Comparison of ENCODE assay signal across 24 mouse cellular contexts in the genomic region with DNA sequence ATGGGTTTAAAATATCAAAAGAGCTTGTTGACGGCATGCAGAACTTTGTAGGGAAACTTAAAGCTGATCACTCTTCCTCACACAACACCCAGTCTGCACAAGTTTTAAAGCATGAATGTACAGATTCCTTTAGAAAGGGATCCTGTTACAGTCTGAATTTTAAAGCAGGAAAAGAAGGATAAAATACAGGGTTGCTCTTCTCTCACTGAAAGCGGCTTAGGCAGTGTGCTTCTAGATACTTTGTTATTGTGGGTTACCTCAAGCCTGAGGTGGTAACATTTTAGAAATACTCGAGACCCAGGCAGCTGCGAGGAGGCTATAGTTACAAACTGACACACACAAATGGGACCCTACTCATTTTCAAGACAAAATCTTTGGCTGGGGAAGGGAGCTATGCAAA.
"Had no signal": no experiment of that assay in that cellular context is flagged by ENCODE, and none has a peak within 500 bp of the region (broad histone marks: within the 10 kb centered on the region; RNA-seq: fewer than 3 reads in every experiment).

No protein-coding gene starts in this region.

- H3K4me3 ChIP-seq: heart, embryonic 10.5 days; heart, embryonic 12.5 days; hindbrain, embryonic 13.5 days; hindbrain, embryonic 15.5 days; kidney, embryonic 15.5 days; limb, embryonic 13.5 days; limb, embryonic 15.5 days; liver, embryonic 12.5 days had no signal

- H3K9me3 ChIP-seq: heart, embryonic 10.5 days; heart, embryonic 12.5 days; hindbrain, embryonic 13.5 days; hindbrain, embryonic 15.5 days; kidney, embryonic 15.5 days; limb, embryonic 13.5 days; limb, embryonic 15.5 days; liver, embryonic 12.5 days had no signal

- H3K27ac ChIP-seq: heart, embryonic 10.5 days; hindbrain, embryonic 13.5 days; hindbrain, embryonic 15.5 days; hindbrain, postnatal 0 days; kidney, embryonic 15.5 days; kidney, postnatal 0 days; limb, embryonic 13.5 days; limb, embryonic 15.5 days; liver, embryonic 12.5 days; liver, embryonic 14.5 days had no signal

- H3K4me2 ChIP-seq: heart, embryonic 12.5 days; hindbrain, embryonic 13.5 days; hindbrain, embryonic 15.5 days; kidney, embryonic 15.5 days; limb, embryonic 15.5 days; liver, embryonic 12.5 days had no signal

- H3K27me3 ChIP-seq: hindbrain, embryonic 13.5 days; hindbrain, embryonic 15.5 days had no signal

- ATAC-seq: hindbrain, postnatal 0 days; intestine, embryonic 16.5 days; liver, embryonic 12.5 days had no signal

- H3K9ac ChIP-seq: heart, embryonic 12.5 days; hindbrain, embryonic 13.5 days; hindbrain, embryonic 15.5 days; kidney, embryonic 15.5 days; limb, embryonic 15.5 days; liver, embryonic 12.5 days; liver, embryonic 14.5 days had no signal

- DNase-seq: gastrocnemius, postnatal 10 days; gastrocnemius, postnatal 36 days; heart, postnatal 14 days; heart, postnatal 36 days; kidney, adult 11 months; kidney, adult 2 months; kidney, adult 9 months; kidney, postnatal 14 days; kidney, postnatal 36 days; layer of hippocampus, adult 9-11 months; layer of hippocampus, postnatal 36 days; left cerebral cortex, postnatal 4 days had no signal

- H3K4me1 ChIP-seq: heart, embryonic 10.5 days; hindbrain, embryonic 13.5 days; hindbrain, embryonic 15.5 days; kidney, embryonic 15.5 days; limb, embryonic 15.5 days; liver, embryonic 12.5 days had no signal

- H3K36me3 ChIP-seq: heart, embryonic 10.5 days; heart, embryonic 12.5 days; hindbrain, embryonic 15.5 days; kidney, embryonic 15.5 days; limb, embryonic 13.5 days; limb, embryonic 15.5 days; liver, embryonic 12.5 days had no signal
